Mouse (Mus musculus) brain, embryonic 14.5 days (tissue): ENCODE measurements around the gene Eif4g3.

ENCODE experiments used
- CTCF ChIP-seq: fragments of 200-500 bp; IDR thresholded peaks from 2 replicates; pipeline ENCODE4 v1.5.1; 2012; ENCODE audit warnings: inconsistent platforms, mild to moderate bottlenecking, moderate library complexity, borderline replicate concordance; ENCODE audit not compliant: insufficient read depth, insufficient read length; ENCODE audit errors: extremely low read depth
- POLR2A ChIP-seq: fragments of 200-500 bp; IDR thresholded peaks from 2 replicates; pipeline ENCODE4 v1.6.1; 2012; ENCODE audit warnings: mild to moderate bottlenecking, inconsistent platforms, borderline replicate concordance; ENCODE audit not compliant: poor library complexity, insufficient read depth, insufficient read length, severe bottlenecking; ENCODE audit errors: extremely low read depth

GRCm38 (mm10) chr4:137998232-137998631 lies 5.4 kb downstream of the Eif4g3 start:
- no peak for TF ChIP-seq CTCF
- TF ChIP-seq POLR2A = no peak
